Mouse (Mus musculus) hindbrain, embryonic 11.5 days (tissue): Measurements from ENCODE around the gene Stx16. TPM values are rescaled to one million over a fixed set of nuclear protein-coding genes. Genes with fewer than 3 reads are reported as not detected.

Experiments
- ATAC-seq: fragments of 200-750 bp; cut with Nextera tagmentation; 2 replicates; pipeline ENCODE4 v1.8.0; 2017; ENCODE audit warnings: mild to moderate bottlenecking, moderate TSS enrichment, moderate library complexity; ENCODE audit not compliant: low FRiP score
- DNase-seq: peaks from one replicate; pipeline ENCODE4 v3.0.0-alpha.2; 2015; ENCODE audit warnings: low spot score
- H3K27ac ChIP-seq: fragments of 300-500 bp; sonication (generic); 2 replicates; pipeline ENCODE4 v1.5.1; 2014; ENCODE audit warnings: mild to moderate bottlenecking, low read depth, low read length
- H3K27me3 ChIP-seq: fragments of 300-500 bp; sonication (generic); 2 replicates; pipeline ENCODE4 v1.6.1; 2014; ENCODE audit warnings: mild to moderate bottlenecking, low read length, moderate library complexity, mixed read lengths; ENCODE audit not compliant: control insufficient read depth, insufficient read depth
- H3K36me3 ChIP-seq: fragments of 300-500 bp; sonication (generic); 2 replicates; pipeline ENCODE4 v1.6.1; 2014; ENCODE audit warnings: mild to moderate bottlenecking, low read length, moderate library complexity, mixed read lengths; ENCODE audit not compliant: control insufficient read depth, insufficient read depth
- H3K4me1 ChIP-seq: fragments of 300-500 bp; sonication (generic); replicated peaks from 2 replicates; pipeline ENCODE4 v1.6.1; 2014; ENCODE audit warnings: low read length, mixed read lengths; ENCODE audit not compliant: control insufficient read depth, insufficient read depth
- H3K4me2 ChIP-seq: fragments of 300-500 bp; sonication (generic); replicated peaks from 2 replicates; pipeline ENCODE4 v1.6.1; 2014; ENCODE audit warnings: mild to moderate bottlenecking, low read depth, low read length
- H3K4me3 ChIP-seq: fragments of 300-500 bp; sonication (generic); 2 replicates; pipeline ENCODE4 v1.5.1; 2014; ENCODE audit warnings: low read depth, low read length
- H3K9ac ChIP-seq: fragments of 300-500 bp; sonication (generic); 2 replicates; pipeline ENCODE4 v1.6.1; 2014; ENCODE audit warnings: low read depth, low read length
- H3K9me3 ChIP-seq: fragments of 300-500 bp; sonication (generic); 2 replicates; pipeline ENCODE4 v1.6.1; 2016; ENCODE audit warnings: low read length; ENCODE audit not compliant: control insufficient read depth
- WGBS: fragments of 180-500 bp; shearing (Covaris S2); extraction: QIAGEN DNeasy Blood & Tissue Kit; methylation state at CpG from one replicate; pipeline ENCODE4 v1.1.7; 2014; 5-methylcytosine and 5-hydroxymethylcytosine counted together
- polyA plus RNA-seq: library from polyadenylated mRNA; unstranded; fragments of >200 nt; fragmentation: Nextera tagmentation; extraction: Ambion mirVana; gene quantifications from 2 replicates; pipeline ENCODE4 v1.2.1, GENCODE M21; 2014

Stx16 gene
- polyA plus RNA-seq, result 8.5 and 9.8 TPM in 2 replicates

- Histone ChIP-seq H3K9ac (peak within 1 kb of the TSS; percentile 88), H3K4me2 (peak within 1 kb of the TSS; percentile 91), H3K27ac (peak within 1 kb of the TSS; percentile 94), H3K4me3 (peak within 1 kb of the TSS; percentile 81), H3K27me3 (no peaks in the 10 kb centered on the region), H3K4me1 (peaks cover 6% of the 10 kb centered on the region), H3K9me3 (no peaks in the 10 kb centered on the region), H3K36me3 (no peaks in the 10 kb centered on the region)
- ATAC-seq (peak; percentile 89), DNase-seq (peak; percentile 92)
- under 1% methylated on average over 32 of the region's 32 CpGs for WGBS
These were observed at the start of gene Stx16 for GRCm38 (mm10) chr2:174075673-174076432. TSS of gene Stx16 (plus strand) at chr2:174076308.

- 82% methylated on average over 4 of the region's 4 CpGs for WGBS
- Histone ChIP-seq H3K9me3 (no peaks in the 10 kb centered on the region), H3K4me2 (no peak overlapping the region), H3K27me3 (no peaks in the 10 kb centered on the region), H3K36me3 (no peaks in the 10 kb centered on the region), H3K4me1 (no peaks in the 10 kb centered on the region), H3K9ac (no peak overlapping the region), H3K4me3 (no peak overlapping the region), H3K27ac (no peak overlapping the region)
- DNase-seq (no peak), ATAC-seq (no peak)
These were observed 49.7 kb upstream of the Stx16 start for GRCm38 (mm10) chr2:174026406-174026805.

- H3K9ac ChIP-seq, result no peak overlapping the region
- no peak overlapping the region for H3K27ac ChIP-seq
- no peaks in the 10 kb centered on the region for H3K36me3 ChIP-seq
- no peak for DNase-seq
- H3K27me3 ChIP-seq, result no peaks in the 10 kb centered on the region
- H3K4me3 ChIP-seq, result no peak overlapping the region
- no peaks in the 10 kb centered on the region for H3K4me1 ChIP-seq
- H3K4me2 ChIP-seq, result no peak overlapping the region
- no peaks in the 10 kb centered on the region for H3K9me3 ChIP-seq
- ATAC-seq, result no peak
- 79% methylated on average over 9 of the region's 9 CpGs for WGBS
These were observed 42.8 kb upstream of the Stx16 start for GRCm38 (mm10) chr2:174033257-174033800.

GRCm38 (mm10) chr2:174047656-174048055, 28.5 kb upstream of the Stx16 start:
- DNase-seq (no peak), ATAC-seq (no peak)
- no peak overlapping the region for H3K9ac ChIP-seq
- no peaks in the 10 kb centered on the region for H3K9me3 ChIP-seq
- H3K4me2 ChIP-seq, result no peak overlapping the region
- no peak overlapping the region for H3K27ac ChIP-seq
- 97% methylated on average over 2 of the region's 2 CpGs for WGBS
- no peak overlapping the region for H3K4me3 ChIP-seq
- peaks cover 4% of the 10 kb centered on the region for H3K4me1 ChIP-seq
- H3K27me3 ChIP-seq, result no peaks in the 10 kb centered on the region
- no peaks in the 10 kb centered on the region for H3K36me3 ChIP-seq

GRCm38 (mm10) chr2:174049481-174050338, 26.4 kb upstream of the Stx16 start:
- no peaks in the 10 kb centered on the region for H3K27me3 ChIP-seq
- peaks cover 4% of the 10 kb centered on the region for H3K4me1 ChIP-seq
- 3% methylated on average over 4 of the region's 4 CpGs for WGBS
- no peaks in the 10 kb centered on the region for H3K36me3 ChIP-seq
- H3K4me2 ChIP-seq, result no peak overlapping the region
- H3K4me3 ChIP-seq, result no peak overlapping the region
- ATAC-seq, result peak; percentile 95
- DNase-seq, result peak; percentile 81
- H3K9ac ChIP-seq, result no peak overlapping the region
- peak overlapping the region; percentile 90 for H3K27ac ChIP-seq
- no peaks in the 10 kb centered on the region for H3K9me3 ChIP-seq

GRCm38 (mm10) chr2:174050339-174050685, 25.8 kb upstream of the Stx16 start:
- Histone ChIP-seq H3K4me2 (no peak overlapping the region), H3K9me3 (no peaks in the 10 kb centered on the region), H3K9ac (no peak overlapping the region), H3K4me3 (no peak overlapping the region), H3K4me1 (peaks cover 4% of the 10 kb centered on the region), H3K36me3 (no peaks in the 10 kb centered on the region), H3K27me3 (no peaks in the 10 kb centered on the region), H3K27ac (peak overlapping the region; percentile 90)
- ATAC-seq, result no peak
- DNase-seq, result no peak
- 6% methylated on average over 3 of the region's 3 CpGs for WGBS

GRCm38 (mm10) chr2:174051081-174051481, 25.0 kb upstream of the Stx16 start:
- peaks cover 4% of the 10 kb centered on the region for H3K4me1 ChIP-seq
- no peaks in the 10 kb centered on the region for H3K27me3 ChIP-seq
- no peak overlapping the region for H3K9ac ChIP-seq
- ATAC-seq (peak; percentile 47), DNase-seq (peak; percentile 61)
- no peaks in the 10 kb centered on the region for H3K9me3 ChIP-seq
- peak overlapping the region; percentile 90 for H3K27ac ChIP-seq
- H3K4me2 ChIP-seq, result no peak overlapping the region
- H3K4me3 ChIP-seq, result no peak overlapping the region
- 5% methylated on average over 10 of the region's 10 CpGs for WGBS
- no peaks in the 10 kb centered on the region for H3K36me3 ChIP-seq

GRCm38 (mm10) chr2:174054496-174054895, 21.6 kb upstream of the Stx16 start:
- WGBS, result 94% methylated on average over 3 of the region's 3 CpGs
- no peak overlapping the region for H3K4me3 ChIP-seq
- no peak overlapping the region for H3K9ac ChIP-seq
- no peak overlapping the region for H3K4me2 ChIP-seq
- H3K4me1 ChIP-seq, result peaks cover 4% of the 10 kb centered on the region
- H3K27me3 ChIP-seq, result no peaks in the 10 kb centered on the region
- no peaks in the 10 kb centered on the region for H3K36me3 ChIP-seq
- no peak for DNase-seq
- no peaks in the 10 kb centered on the region for H3K9me3 ChIP-seq
- ATAC-seq, result no peak
- no peak overlapping the region for H3K27ac ChIP-seq
